16 mouse cellular contexts compared by ENCODE assay signal in genomic region chr6:12084721-12085120, GRCm38 (mm10).
"Had no signal": no experiment of that assay in that cellular context is flagged by ENCODE, and none has a peak within 500 bp of the region (broad histone marks: within the 10 kb centered on the region; RNA-seq: fewer than 3 reads in every experiment).

No protein-coding gene starts in this region.

- DNase-seq: lung, adult 18-20 months; lung, embryonic 14.5 days; lung, postnatal 10 days; lung, postnatal 4 days; midbrain, embryonic 14.5 days; retina, postnatal 1 day; right cerebral cortex, postnatal 14 days; spleen, adult 18-20 months; thymus, adult 2 months; thymus, postnatal 36 days had no signal

- H3K4me3 ChIP-seq: midbrain, embryonic 10.5 days; midbrain, embryonic 12.5 days; myocyte; neural tube, embryonic 13.5 days; neural tube, embryonic 15.5 days had no signal

- ATAC-seq: midbrain, embryonic 16.5 days had no signal

- H3K36me3 ChIP-seq: neural tube, embryonic 15.5 days had no signal

- H3K4me2 ChIP-seq: lung, embryonic 14.5 days; midbrain, embryonic 12.5 days; neural tube, embryonic 13.5 days; neural tube, embryonic 15.5 days had no signal

- H3K9me3 ChIP-seq: midbrain, embryonic 10.5 days; midbrain, embryonic 12.5 days; neural tube, embryonic 13.5 days; neural tube, embryonic 15.5 days had no signal

- H3K27ac ChIP-seq: midbrain, embryonic 10.5 days; midbrain, embryonic 12.5 days; neural tube, embryonic 13.5 days; neural tube, embryonic 15.5 days had no signal

- H3K27me3 ChIP-seq: midbrain, embryonic 12.5 days; neural tube, embryonic 13.5 days; neural tube, embryonic 15.5 days had no signal

- H3K9ac ChIP-seq: lung, embryonic 14.5 days; midbrain, embryonic 12.5 days; neural tube, embryonic 13.5 days; neural tube, embryonic 15.5 days had no signal
